Mouse (Mus musculus) liver (tissue): ENCODE results near the gene Imp3.
"Not testable (repeated sequence)": the region's sequence is repeated elsewhere in the genome, so short reads cannot be mapped to it uniquely, and the experiment has no call there.

ENCODE experiments used
- DNase-seq: peaks from one replicate; pipeline ENCODE4 v3.0.0-alpha.2; 2020; ENCODE audit warnings: mixed read lengths

Gene Imp3

GRCm38 (mm10) chr9:56923841-56924650 lies 13.2 kb upstream of the Imp3 start:
- DNase-seq, result no peak

GRCm38 (mm10) chr9:56924651-56925027 lies 12.6 kb upstream of the Imp3 start:
- peak; percentile 58 for DNase-seq

GRCm38 (mm10) chr9:56925291-56926024 lies 11.8 kb upstream of the Imp3 start:
- no peak for DNase-seq

- no peak for DNase-seq
These were observed 11.3 kb upstream of the Imp3 start for GRCm38 (mm10) chr9:56926025-56926360.

GRCm38 (mm10) chr9:56926387-56926786 lies 10.9 kb upstream of the Imp3 start:
- no peak for DNase-seq

GRCm38 (mm10) chr9:56927191-56928012 lies 9.9 kb upstream of the Imp3 start:
- DNase-seq, result peak; percentile 25

GRCm38 (mm10) chr9:56928041-56928811 lies 9.0 kb upstream of the Imp3 start, which contains the start of gene Snx33:
Gene Snx33 (minus strand): TSS chr9:56928371.
- DNase-seq, result peak; percentile 86

- no peak for DNase-seq
These were observed 7.8 kb upstream of the Imp3 start for GRCm38 (mm10) chr9:56929496-56929895.

- no peak for DNase-seq
These were observed 6.7 kb upstream of the Imp3 start for GRCm38 (mm10) chr9:56930556-56930955.

- no peak for DNase-seq
These were observed 433 bp upstream of the Imp3 start for GRCm38 (mm10) chr9:56936861-56937222.

GRCm38 (mm10) chr9:56938374-56938773 lies 1.1 kb downstream of the Imp3 start:
- no peak for DNase-seq

GRCm38 (mm10) chr9:56947481-56947880 lies 10.2 kb downstream of the Imp3 start:
- peak; percentile 49 for DNase-seq

- not testable (repeated sequence) for DNase-seq
These were observed 11.4 kb downstream of the Imp3 start for GRCm38 (mm10) chr9:56948699-56949098.

- DNase-seq, result no peak
These were observed 12.5 kb downstream of the Imp3 start for GRCm38 (mm10) chr9:56949767-56950166.

- peak; percentile 98 for DNase-seq
These were observed 13.4 kb downstream of the Imp3 start, which contains the start of gene Snupn for GRCm38 (mm10) chr9:56950414-56951400. Gene Snupn (plus strand): TSS chr9:56950878.

- no peak for DNase-seq
These were observed 16.3 kb downstream of the Imp3 start for GRCm38 (mm10) chr9:56953562-56953961.

- DNase-seq, result no peak
These were observed 19.8 kb downstream of the Imp3 start for GRCm38 (mm10) chr9:56956966-56957675.

GRCm38 (mm10) chr9:56958689-56959088 lies 21.4 kb downstream of the Imp3 start:
- DNase-seq, result no peak

GRCm38 (mm10) chr9:56961591-56961990 lies 24.3 kb downstream of the Imp3 start:
- no peak for DNase-seq

GRCm38 (mm10) chr9:56970158-56970557 lies 32.9 kb downstream of the Imp3 start:
- no peak for DNase-seq
